Mouse (Mus musculus): Measurements from ENCODE around the gene Trhr2.

The Trhr2 gene

GRCm38 (mm10) chr8:122355642-122356606, 4.6 kb downstream of the Trhr2 start:
- no peak for DNase-seq (ENCODE audit: extremely low spot score, low read depth, low spot score)

GRCm38 (mm10) chr8:122354157-122354556, 6.4 kb downstream of the Trhr2 start:
- DNase-seq (ENCODE audit: extremely low spot score, low read depth, low spot score), result no peak

- DNase-seq (ENCODE audit: extremely low spot score, low read depth, low spot score), result no peak
These were observed 10.0 kb downstream of the Trhr2 start for GRCm38 (mm10) chr8:122350309-122351089.

DNA sequence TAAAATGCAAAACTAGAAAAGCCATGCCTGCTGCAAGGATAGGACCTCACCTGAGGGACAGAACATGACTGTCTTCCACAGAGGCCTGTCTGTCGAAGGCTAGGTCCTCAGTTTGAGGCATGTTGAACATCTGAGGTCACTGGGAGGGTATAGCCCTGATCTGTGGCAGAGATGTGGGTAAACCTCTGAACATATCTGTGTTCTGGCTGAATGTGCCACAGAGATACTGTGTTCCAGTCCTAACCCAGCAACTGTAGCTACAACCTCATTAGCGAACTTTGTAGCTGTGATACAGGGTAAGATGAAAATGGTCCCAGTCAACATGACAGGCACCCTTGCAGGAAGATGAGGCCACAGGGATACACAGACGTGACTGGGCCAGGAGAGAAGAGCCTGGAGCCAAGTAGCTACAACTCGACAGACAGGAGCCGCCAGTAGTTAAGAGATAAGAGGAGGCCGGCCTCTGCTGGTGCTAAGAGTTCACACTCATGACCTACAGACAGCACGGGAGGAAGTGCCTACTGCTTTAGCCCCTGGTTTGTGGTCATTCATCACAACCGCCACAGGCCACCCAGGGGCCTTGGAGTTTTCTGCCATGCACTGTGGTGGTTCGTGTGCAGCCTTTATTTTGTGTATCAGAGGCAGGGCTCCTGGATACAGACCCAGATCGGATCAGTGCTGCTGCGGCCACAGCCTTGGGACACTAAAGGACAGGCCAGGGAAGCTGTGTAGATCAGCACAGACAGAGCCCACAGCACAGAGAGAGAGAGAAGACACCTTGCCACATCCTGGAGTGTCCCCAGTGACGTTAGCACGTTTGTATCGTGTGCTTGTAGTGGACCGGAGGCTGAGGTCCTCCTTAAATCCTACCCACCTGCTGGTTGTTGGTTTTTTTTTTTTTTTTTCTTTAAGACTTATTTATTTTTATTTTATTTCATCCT, 10.9 kb downstream of the Trhr2 start:
- no peak for DNase-seq (ENCODE audit: extremely low spot score, low read depth, low spot score)

DNA sequence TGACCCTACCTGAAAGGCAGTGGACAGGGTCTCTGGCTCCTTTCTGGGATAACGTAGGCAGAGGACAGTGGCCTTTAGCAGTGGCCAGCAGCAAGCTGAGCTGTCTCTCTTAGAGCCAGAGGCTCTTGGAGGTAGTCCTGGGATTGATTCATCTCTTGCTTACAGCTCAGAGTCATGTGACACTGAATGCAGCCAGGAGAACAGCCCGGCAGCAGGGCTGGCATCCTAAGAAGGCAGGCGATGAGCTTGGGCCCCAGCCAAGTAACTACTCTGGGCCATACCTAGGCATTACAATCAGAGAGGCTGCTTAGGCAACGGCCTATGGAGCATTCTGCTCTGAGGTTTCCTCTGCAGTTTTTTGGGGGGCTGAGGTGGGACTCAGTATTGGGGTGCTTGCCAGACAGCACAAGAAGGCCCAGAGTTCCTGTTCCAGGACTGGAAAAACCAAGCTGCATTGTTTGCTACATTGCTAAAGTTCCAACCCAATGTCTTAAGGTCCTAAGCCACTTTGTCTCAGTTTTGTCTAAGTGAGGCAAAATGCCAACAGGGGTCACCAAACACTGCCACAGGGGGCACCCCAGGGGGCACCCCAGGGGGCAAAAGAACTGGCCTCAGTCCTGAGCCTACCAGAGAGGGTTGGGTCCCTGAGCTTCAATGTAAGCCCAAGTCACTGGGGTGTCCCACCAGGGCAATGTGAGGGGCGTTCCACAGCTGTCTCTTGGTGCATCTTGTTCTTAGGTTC, 12.6 kb downstream of the Trhr2 start:
- DNase-seq (ENCODE audit: extremely low spot score, low read depth, low spot score), result no peak

GRCm38 (mm10) chr8:122345181-122346095, 15.1 kb downstream of the Trhr2 start:
- DNase-seq (ENCODE audit: extremely low spot score, low read depth, low spot score), result no peak

DNA sequence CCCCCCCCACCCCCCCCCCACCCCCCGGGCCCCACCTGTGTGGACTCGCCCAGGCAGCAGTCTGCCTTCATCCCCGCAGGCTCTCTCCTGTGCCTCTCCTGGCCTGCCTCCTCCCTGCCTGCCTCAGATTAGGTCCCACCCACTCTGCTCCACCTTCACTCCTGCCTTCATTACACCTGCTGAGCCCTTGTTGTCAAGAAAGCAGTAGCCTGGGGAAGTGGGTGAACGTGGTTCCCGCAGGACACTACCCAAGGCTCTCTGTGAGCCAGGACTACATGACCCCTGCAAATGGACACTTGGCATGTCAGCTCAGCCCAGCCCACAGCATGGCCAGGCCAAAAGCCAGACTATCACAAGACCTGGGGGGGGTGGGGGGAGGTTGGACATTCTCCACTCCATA, 16.3 kb downstream of the Trhr2 start:
- DNase-seq (ENCODE audit: extremely low spot score, low read depth, low spot score), result no peak

- no peak for DNase-seq (ENCODE audit: extremely low spot score, low read depth, low spot score)
These were observed 16.8 kb downstream of the Trhr2 start for GRCm38 (mm10) chr8:122343758-122344157.

DNA sequence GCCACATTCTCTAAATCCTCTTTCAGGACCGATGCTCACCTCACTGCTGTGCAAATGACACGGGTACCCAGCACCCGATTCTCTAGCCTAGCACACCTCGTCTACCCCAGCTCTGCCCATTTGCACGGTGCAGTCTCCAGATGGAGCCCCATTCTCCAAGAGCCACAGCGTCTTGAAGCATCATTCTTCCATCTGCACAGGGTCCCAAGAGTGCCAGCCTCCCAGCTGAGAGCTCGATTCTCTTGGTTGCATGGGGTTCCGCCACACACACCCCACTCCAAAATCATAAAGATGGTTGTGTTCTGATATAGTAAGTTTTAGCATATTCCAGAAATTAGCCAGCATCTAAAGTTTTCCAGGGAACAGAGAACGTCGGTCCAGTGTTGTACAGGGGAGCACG, 17.2 kb downstream of the Trhr2 start:
- no peak for DNase-seq (ENCODE audit: extremely low spot score, low read depth, low spot score)

GRCm38 (mm10) chr8:122342806-122343209, 17.7 kb downstream of the Trhr2 start:
- no peak for DNase-seq (ENCODE audit: extremely low spot score, low read depth, low spot score)

DNA sequence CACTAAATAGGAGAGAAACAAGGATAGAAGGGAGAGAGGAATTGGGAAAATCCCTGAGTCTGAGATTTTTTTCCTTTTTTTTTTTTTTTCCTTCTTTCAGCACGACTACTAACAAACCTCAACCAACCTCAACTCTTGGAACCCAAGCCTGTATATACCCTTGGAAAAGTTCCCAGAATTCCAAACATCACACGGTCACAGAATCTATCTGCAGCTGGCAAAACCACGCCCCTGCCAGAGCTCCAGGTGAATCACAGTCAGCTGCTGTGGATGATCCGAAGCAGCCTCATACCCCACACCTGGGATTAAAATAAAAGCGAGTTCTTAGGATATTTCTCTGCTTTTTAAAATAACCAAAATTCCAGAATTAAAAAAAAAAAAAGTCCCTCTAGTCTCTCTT, 18.2 kb downstream of the Trhr2 start:
- DNase-seq (ENCODE audit: extremely low spot score, low read depth, low spot score), result no peak

- DNase-seq (ENCODE audit: extremely low spot score, low read depth, low spot score), result no peak
These were observed 18.8 kb downstream of the Trhr2 start for GRCm38 (mm10) chr8:122341790-122342189.

DNA sequence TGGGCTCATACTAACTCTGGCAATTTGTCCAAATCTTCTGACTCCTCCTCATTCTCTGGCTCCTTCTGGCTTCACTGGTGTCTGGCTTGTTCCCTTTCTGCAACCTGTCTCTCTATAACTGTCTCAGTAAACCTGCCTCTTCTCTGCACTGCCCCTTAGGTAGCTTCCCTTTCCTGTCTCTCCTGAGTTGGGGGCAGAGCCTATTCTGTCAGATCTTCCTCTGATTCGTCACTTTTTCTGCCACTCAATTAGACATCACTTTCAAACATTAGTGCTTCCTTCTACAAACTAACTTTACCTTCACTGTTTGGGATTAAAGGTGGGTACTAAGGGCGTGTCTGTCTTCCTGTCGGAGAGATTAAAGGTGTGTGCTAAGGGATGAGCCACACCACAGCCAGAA, 19.8 kb downstream of the Trhr2 start:
- DNase-seq (ENCODE audit: extremely low spot score, low read depth, low spot score), result no peak

DNA sequence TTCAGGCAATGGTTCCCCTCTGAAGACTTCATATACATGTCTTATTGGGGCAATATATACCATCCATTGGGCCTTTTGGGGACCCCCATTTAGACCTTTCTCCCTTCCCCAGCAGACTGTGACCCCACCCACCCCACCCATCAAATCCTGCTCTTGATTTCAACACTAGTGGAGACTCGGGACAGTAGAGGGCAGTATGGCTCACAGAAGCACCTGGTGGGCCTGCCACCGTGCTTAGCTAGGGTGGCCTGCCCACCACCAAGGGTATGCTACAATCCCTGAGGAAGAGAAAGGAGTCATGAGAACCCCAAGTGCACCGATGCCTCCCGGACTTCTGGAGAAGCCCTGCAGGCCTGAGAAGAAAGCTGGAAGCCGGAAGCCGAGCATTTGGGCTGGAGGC, 21.7 kb downstream of the Trhr2 start:
- no peak for DNase-seq (ENCODE audit: extremely low spot score, low read depth, low spot score)

DNA sequence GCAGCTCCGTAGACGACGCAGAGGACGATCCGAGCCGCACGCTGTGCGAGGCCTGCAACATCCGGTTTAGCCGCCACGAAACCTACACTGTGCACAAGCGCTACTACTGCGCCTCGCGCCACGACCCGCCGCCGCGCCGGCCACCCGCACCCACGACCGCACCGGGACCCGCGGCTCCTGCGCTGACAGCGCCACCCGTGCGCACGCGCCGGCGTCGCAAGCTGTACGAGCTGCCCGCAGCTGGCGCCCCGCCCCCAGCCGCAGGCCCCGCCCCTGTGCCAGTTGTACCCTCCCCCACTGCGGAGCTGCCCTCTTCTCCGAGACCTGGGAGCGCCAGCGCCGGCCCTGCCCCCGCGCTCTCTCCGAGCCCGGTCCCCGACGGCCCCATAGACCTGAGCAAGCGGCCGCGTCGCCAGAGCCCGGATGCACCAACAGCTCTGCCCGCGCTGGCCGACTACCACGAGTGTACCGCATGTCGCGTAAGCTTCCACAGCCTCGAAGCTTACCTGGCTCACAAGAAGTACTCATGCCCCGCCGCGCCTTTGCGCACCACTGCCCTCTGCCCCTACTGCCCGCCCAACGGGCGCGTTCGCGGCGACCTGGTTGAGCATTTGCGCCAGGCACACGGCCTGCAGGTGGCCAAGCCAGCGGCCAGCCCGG, 24.2 kb downstream of the Trhr2 start:
- DNase-seq (ENCODE audit: extremely low spot score, low read depth, low spot score), result no peak

GRCm38 (mm10) chr8:122335638-122336250, 24.8 kb downstream of the Trhr2 start:
- no peak for DNase-seq (ENCODE audit: extremely low spot score, low read depth, low spot score)

DNA sequence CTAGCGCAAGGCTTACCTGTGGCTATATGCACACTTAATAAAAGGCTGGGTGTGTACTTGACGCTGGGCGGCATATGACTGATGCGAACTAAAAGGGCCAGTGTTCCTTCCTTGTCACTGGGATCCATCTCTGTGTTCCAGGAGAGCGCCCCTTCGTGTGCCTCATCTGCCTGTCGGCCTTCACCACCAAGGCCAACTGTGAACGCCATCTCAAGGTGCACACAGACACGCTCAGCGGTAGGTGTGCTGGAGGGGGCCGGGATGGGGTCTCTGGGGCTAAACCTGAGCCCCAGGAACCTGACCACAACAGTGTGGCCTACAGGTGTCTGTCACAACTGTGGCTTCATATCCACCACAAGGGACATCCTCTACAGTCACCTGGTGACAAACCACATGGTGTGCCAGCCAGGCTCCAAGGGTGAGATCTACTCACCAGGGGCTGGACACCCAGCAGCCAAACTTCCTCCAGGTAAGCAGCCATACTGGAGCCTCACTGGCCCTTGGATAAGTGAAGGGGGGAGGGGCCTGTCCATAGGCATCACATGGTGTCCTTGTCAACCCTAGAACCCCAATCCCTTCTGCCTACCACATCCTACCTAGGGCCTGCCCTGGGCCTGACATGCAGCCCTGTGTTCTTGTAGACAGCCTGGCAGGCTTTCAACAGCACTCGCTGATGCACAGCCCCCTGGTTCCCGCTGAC, 25.6 kb downstream of the Trhr2 start:
- DNase-seq (ENCODE audit: extremely low spot score, low read depth, low spot score), result no peak

DNA sequence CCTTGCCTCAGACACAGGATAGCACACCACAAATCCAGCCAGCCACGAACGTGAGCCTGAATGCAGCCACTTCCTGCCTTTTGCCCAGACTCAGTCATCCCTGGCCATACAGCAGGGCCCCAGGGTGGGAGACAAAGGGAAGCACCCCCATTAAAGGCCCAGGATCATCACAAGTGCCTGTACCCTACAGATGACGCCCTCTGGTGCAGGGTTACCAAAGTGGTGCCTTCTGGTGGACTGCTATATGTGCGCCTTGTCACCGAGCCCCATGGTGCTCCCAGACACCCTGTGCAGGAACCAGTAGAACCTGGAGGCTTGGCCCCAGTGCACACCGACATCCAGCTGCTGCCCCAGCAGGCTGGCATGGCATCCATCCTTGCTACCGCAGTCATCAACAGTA, 27.0 kb downstream of the Trhr2 start:
- DNase-seq (ENCODE audit: extremely low spot score, low read depth, low spot score), result no peak
